Mouse (Mus musculus) spleen, adult 2 months (tissue): ENCODE results near the gene Gm44805. TPM values are rescaled to one million over a fixed set of nuclear protein-coding genes. Genes with fewer than 3 reads are reported as not detected.

ENCODE experiments used
- DNase-seq, 2 experiments: peaks; one replicate each; pipeline versions ENCODE4 v3.0.0 to v3.0.0-alpha.2; 2012 to 2021; ENCODE audit warnings: low spot score in 2 of 2, low read depth in 1 of 2
- H3K27ac ChIP-seq: fragments of 200-500 bp; 2 replicates; pipeline ENCODE4 v1.5.1; 2012; ENCODE audit warnings: low read length, inconsistent platforms; ENCODE audit not compliant: insufficient read depth
- H3K27me3 ChIP-seq: fragments of 200-500 bp; 2 replicates; pipeline ENCODE4 v1.6.1; 2012; ENCODE audit warnings: mild to moderate bottlenecking, moderate library complexity, low read length, inconsistent platforms; ENCODE audit not compliant: control insufficient read depth, insufficient read depth
- H3K36me3 ChIP-seq: fragments of 200-500 bp; 2 replicates; pipeline ENCODE4 v1.6.1; 2012; ENCODE audit warnings: mild to moderate bottlenecking, low read length, inconsistent platforms; ENCODE audit not compliant: control insufficient read depth, insufficient read depth
- H3K4me1 ChIP-seq: fragments of 200-500 bp; 2 replicates; pipeline ENCODE4 v1.6.1; 2011; ENCODE audit warnings: inconsistent platforms; ENCODE audit not compliant: control insufficient read depth, insufficient read depth, insufficient read length
- H3K4me3 ChIP-seq: fragments of 200-500 bp; 2 replicates; pipeline ENCODE4 v1.5.1; 2011; ENCODE audit warnings: mild to moderate bottlenecking, inconsistent platforms; ENCODE audit not compliant: insufficient read depth, insufficient read length; ENCODE audit errors: extremely low read depth
- CTCF ChIP-seq: fragments of 200-500 bp; IDR thresholded peaks from 2 replicates; pipeline ENCODE4 v1.5.1; 2011; ENCODE audit warnings: mild to moderate bottlenecking, inconsistent platforms; ENCODE audit not compliant: insufficient read depth, insufficient read length, insufficient replicate concordance; ENCODE audit errors: extremely low read depth
- POLR2A ChIP-seq: fragments of 200-500 bp; IDR thresholded peaks from 2 replicates; pipeline ENCODE4 v1.6.1; 2011; ENCODE audit warnings: low read depth, low read length, inconsistent platforms
- WGBS: fragments of 180-500 bp; shearing (Covaris S2); methylation state at CpG from one replicate; pipeline ENCODE4 v1.1.7; 2018; 5-methylcytosine and 5-hydroxymethylcytosine counted together
- polyA plus RNA-seq: library from polyadenylated mRNA; depleted of rRNA; stranded (reverse); fragments of >200 nt; gene quantifications from 2 replicates; pipeline ENCODE4 v1.2.3, GENCODE M21; 2012

Gene Gm44805
- polyA plus RNA-seq, 1 experiment = not detected

DNA sequence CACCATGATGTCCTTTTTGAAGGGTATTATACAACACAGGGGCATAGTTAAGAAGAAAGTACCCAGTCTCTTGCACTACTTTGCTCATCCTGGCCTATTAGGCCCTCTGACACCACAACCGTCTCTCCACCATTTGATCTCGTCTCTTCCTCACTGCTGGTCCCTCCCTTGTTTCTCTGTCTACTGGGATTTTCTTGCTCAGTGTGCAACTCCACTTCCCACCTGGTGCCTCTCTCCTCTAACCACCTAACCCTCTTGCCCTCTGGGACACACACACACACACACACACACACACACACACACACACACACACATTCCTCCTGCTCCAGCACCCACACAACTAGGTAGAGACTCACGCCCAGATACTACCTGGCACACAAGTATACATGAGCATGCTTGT lies 2.3 kb downstream of the Gm44805 start:
- Histone ChIP-seq H3K4me3 (no peak overlapping the region), H3K4me1 (peaks cover 2% of the 10 kb centered on the region; the same call in 1 of the 2 replicates), H3K36me3 (no peaks in the 10 kb centered on the region), H3K27me3 (no peaks in the 10 kb centered on the region), H3K27ac (no peak overlapping the region)
- TF ChIP-seq CTCF (no peak), POLR2A (no peak)
- no peak for DNase-seq
- 92% methylated on average over 3 of the region's 3 CpGs for WGBS

DNA sequence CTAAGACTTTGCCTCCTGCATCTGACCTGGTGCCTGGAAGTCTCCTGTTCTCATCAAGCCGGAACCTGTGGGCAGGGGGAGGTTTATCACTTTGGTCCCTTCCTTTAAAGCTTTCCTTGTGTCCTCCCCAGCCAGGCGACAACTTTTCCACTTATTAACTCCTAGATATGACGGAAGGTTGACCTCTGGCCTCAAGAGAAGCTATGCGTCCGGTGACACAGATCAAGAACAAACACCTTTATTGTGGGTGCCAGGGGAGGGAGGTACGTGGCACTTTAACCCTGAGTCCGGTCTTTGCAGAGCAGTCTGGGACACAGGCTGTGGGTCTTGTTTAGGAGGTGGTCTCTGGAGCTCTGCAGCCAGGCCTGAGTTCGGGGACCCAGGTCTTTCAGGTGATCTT lies 3.4 kb downstream of the Gm44805 start, which contains the start of gene Apoc2:
Apoc2 (minus strand) TSS at position 70 of the 400 bp plus-strand sequence.
- DNase-seq = no peak
- Histone ChIP-seq H3K4me1 (no peaks in the 10 kb centered on the region; the same call in 1 of the 2 replicates), H3K27me3 (no peaks in the 10 kb centered on the region), H3K27ac (no peak within 1 kb of the TSS), H3K4me3 (no peak within 1 kb of the TSS), H3K36me3 (no peaks in the 10 kb centered on the region)
- 93% methylated on average over 8 of the region's 8 CpGs for WGBS
- no peak for TF ChIP-seq CTCF
- no peak for TF ChIP-seq POLR2A

DNA sequence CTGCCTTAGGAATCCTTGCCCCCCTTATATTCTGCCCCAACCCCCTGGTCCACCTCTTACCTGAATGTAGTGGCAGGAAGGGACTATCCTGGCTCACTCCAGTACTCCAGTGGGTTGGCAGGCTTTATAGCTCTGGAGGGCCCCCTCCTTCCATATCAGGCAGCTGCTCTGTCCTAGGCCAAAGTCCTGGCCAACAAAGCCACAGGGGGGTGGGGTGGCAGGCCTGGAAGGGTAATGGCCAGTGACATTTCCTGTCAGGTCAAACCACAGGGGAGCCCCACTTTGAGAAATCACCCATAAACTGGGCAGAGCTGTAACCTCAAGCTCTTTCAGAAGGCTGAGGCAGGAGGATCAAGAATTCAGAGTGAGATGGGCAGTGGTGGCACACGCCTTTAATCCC lies 4.6 kb downstream of the Gm44805 start:
- DNase-seq = no peak
- 86% methylated on average over 1 of the region's 1 CpGs for WGBS
- Histone ChIP-seq H3K27ac (no peak overlapping the region), H3K4me1 (no peaks in the 10 kb centered on the region; the same call in 1 of the 2 replicates), H3K27me3 (no peaks in the 10 kb centered on the region), H3K36me3 (no peaks in the 10 kb centered on the region), H3K4me3 (no peak overlapping the region)
- TF ChIP-seq POLR2A (no peak), CTCF (no peak)

DNA sequence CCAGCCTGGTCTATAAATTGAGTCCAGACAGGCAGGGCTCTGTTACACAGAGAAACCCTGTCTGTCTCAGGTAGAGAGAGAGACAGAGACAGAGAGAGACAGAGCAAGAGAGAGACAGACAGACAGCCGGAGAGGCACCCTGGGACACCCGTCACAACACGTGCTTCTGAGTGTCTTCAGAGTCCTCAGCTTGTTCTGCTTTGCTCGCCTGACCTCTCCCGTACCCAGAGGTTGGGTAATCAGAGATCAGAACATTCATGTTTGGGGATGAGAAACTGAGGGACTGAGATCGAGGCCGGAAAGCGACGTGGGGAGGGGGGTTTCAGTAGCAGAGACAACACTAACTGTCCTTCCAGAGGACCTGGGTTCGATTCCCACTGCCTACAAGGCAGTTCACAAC lies 5.4 kb downstream of the Gm44805 start:
- 81% methylated on average over 10 of the region's 10 CpGs for WGBS
- Histone ChIP-seq H3K4me1 (no peaks in the 10 kb centered on the region; the same call in 1 of the 2 replicates), H3K27ac (no peak overlapping the region), H3K4me3 (no peak overlapping the region), H3K27me3 (no peaks in the 10 kb centered on the region), H3K36me3 (no peaks in the 10 kb centered on the region)
- no peak for TF ChIP-seq CTCF
- TF ChIP-seq POLR2A = no peak
- DNase-seq = no peak

DNA sequence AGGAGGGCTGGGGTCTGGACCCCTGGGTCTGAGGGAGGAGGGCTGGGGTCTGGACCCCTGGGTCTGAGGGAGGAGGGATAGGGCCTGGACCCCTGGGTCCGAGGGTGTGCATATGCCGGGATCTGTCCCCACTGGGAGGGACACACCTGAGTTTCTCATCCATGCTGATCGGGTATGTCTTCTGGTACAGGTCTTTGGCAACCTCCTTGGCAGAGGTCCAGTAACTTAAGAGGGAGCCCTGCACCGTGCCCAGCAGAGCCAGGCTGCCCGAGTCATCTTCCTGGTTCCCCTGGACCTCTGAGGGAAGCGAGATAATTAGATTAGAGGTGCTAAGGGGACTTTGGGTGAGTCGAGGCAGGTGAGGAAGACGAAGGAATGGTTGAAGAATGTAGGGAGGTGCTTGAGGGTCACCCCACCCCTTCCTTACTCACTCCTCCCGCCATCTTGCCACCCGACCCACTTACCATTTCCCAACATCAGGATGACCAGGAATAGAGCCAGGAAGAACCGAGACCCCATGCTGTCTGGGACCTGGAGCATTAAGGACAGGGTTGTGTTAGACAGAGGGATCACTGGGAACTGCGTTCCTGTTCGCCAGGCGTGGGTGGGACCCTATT lies 8.0 kb downstream of the Gm44805 start:
- DNase-seq = no peak
- TF ChIP-seq CTCF = no peak
- TF ChIP-seq POLR2A = no peak
- WGBS = 59% methylated on average over 14 of the region's 14 CpGs
- Histone ChIP-seq H3K4me1 (peaks cover 7% of the 10 kb centered on the region; the same call in 1 of the 2 replicates), H3K36me3 (no peaks in the 10 kb centered on the region), H3K27ac (no peak overlapping the region), H3K4me3 (no peak overlapping the region), H3K27me3 (no peaks in the 10 kb centered on the region)

DNA sequence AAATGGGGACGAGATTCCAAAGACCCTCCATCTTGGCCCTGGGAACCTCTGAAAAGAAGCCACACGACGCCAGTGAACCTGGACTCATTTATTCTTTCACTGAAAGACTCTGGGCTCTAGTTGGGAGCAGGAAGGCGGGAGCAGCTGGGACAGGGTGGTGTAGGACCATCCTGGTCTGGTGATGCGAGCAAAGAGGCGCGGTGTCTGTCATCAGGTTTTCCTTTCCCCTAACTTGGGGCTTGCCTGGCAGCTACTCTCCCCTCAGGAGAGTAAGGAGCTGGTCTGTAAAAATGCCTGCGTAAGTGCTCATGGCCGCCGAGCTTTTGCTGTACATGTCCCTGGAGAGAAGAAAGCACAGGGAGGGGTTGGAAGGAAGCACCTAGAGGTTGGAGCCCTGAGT lies 9.7 kb downstream of the Gm44805 start:
- no peak for DNase-seq
- H3K4me1 ChIP-seq = peaks cover 7% of the 10 kb centered on the region; the same call in 1 of the 2 replicates
- no peak overlapping the region for H3K4me3 ChIP-seq
- no peak for TF ChIP-seq CTCF
- TF ChIP-seq POLR2A = no peak
- 84% methylated on average over 10 of the region's 10 CpGs for WGBS
- H3K27ac ChIP-seq = no peak overlapping the region
- H3K36me3 ChIP-seq = no peaks in the 10 kb centered on the region
- no peaks in the 10 kb centered on the region for H3K27me3 ChIP-seq

DNA sequence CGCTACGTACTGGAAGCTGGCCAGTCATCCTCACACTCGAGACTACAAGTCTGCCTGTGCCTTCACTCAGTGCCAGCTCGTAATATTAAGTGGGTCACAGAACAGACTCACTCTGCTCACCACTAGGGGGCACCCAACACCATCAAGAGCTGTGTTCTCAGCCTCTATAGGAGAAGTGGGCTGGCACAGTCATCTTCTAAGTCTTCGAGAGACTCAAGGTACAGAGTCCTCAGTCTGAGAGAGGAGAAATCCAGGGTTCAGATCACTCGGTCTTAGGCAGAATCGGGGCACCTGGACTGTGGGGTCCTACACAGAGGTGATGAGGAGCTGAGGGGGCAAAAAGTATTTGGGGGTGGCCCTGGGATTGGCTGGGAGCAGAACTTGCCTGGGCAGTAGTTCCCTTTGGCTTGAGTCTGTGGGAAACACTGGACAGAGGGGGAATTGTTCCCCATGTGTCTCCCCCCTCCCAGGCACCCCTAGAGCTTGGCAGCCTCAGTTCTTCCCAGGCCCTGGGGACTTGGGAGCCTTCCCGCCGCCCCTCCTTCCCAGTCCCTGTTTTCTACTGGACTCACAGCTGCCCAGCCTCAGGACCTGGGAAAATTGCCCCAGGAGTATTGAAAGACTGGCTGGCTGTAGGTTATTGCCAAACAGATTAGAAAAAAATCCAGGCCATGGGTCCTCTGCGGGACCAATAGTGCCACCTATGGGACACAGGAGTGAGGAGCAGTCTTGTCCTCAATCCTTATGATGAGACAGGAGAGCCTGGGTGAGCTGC lies 12.1 kb downstream of the Gm44805 start:
- Histone ChIP-seq H3K4me3 (no peak overlapping the region), H3K27me3 (no peaks in the 10 kb centered on the region), H3K36me3 (no peaks in the 10 kb centered on the region), H3K27ac (peak overlapping the region; percentile 72), H3K4me1 (peaks cover 7% of the 10 kb centered on the region; the same call in 1 of the 2 replicates)
- WGBS = 11% methylated on average over 10 of the region's 10 CpGs
- TF ChIP-seq POLR2A = no peak; the same call in 1 of the 2 replicates
- peak; percentile 83; the same call in 1 of the 2 replicates for TF ChIP-seq CTCF
- peak; percentile 88 to 91 for DNase-seq
